24 mouse cellular contexts compared by ENCODE assay signal in genomic region chr11:95330662-95331061, GRCm38 (mm10). TPM values are rescaled to one million over a fixed set of nuclear protein-coding genes. Genes with fewer than 3 reads are reported as not detected.
DNase-seq lines count a peak whose midpoint lies in the region; ATAC-seq and TF ChIP-seq lines count a peak whose summit lies in the region.
"Had no signal": no experiment of that assay in that cellular context is flagged by ENCODE, and none has a peak within 500 bp of the region (broad histone marks: within the 10 kb centered on the region; RNA-seq: fewer than 3 reads in every experiment).

No protein-coding gene starts in this region.

- H3K36me3 ChIP-seq in MEL (ENCODE audit: control insufficient read depth in 1 of 2, insufficient read depth in 2 of 2, low read length in 2 of 2): peaks cover 0 to 28% of the 10 kb centered on the region in 2 experiments; a peak in 2 of 4 replicates
- H3K36me3 ChIP-seq: embryonic facial prominence, embryonic 13.5 days; embryonic facial prominence, embryonic 15.5 days; forebrain, embryonic 10.5 days; forebrain, embryonic 12.5 days had no signal

- peak; percentile 39 for DNase-seq in heart, adult 11 months
- DNase-seq in heart, adult 18-20 months: no peak
- DNase-seq in 416B (ENCODE audit: low read depth) (peak; percentile 88), MEL (ENCODE audit: low read depth, low spot score) (peak; percentile 38), adipocyte (ENCODE audit: low spot score) (peak; percentile 47)
- no peak for DNase-seq in cerebellum, postnatal 36 days
- DNase-seq: adrenal gland, adult 8-10 months; adrenal gland, postnatal 14 days; adrenal gland, postnatal 36 days; cerebellum, adult 11-12 months; cerebellum, adult 2 months; cerebellum, adult 9-10 months; cerebellum, postnatal 10 days; cerebellum, postnatal 25 days; embryo, embryonic 11 days had no signal

- H3K9me3 ChIP-seq in MEL (replicated peaks; ENCODE audit: insufficient read depth, low read length): no peaks in the 10 kb centered on the region
- H3K9me3 ChIP-seq: embryonic facial prominence, embryonic 13.5 days; embryonic facial prominence, embryonic 15.5 days; forebrain, embryonic 10.5 days; forebrain, embryonic 12.5 days had no signal

- no peaks in the 10 kb centered on the region for H3K27me3 ChIP-seq in MEL (ENCODE audit: control insufficient read depth in 1 of 2, insufficient read depth in 2 of 2, low read length in 2 of 2)
- H3K27me3 ChIP-seq: embryonic facial prominence, embryonic 13.5 days; embryonic facial prominence, embryonic 15.5 days had no signal

- no peak for TF ChIP-seq RAD21 in MEL (IDR thresholded peaks at IDR 0.05; ENCODE audit: low read depth, low read length)

- H3K27ac ChIP-seq in MEL (ENCODE audit: control insufficient read depth, low read depth, low read length): no peak overlapping the region
- H3K27ac ChIP-seq: embryonic facial prominence, embryonic 13.5 days; embryonic facial prominence, embryonic 15.5 days; forebrain, embryonic 10.5 days; forebrain, embryonic 12.5 days had no signal

- TF ChIP-seq POLR2A in MEL (IDR thresholded peaks at IDR 0.05; ENCODE audit: control insufficient read depth in 1 of 2, insufficient read depth in 1 of 2, low read depth in 1 of 2, low read length in 2 of 2, poor library complexity in 1 of 2): no peak

- H3K79me2 ChIP-seq in MEL (ENCODE audit: control insufficient read depth, insufficient read depth, low read length, poor library complexity): no peaks in the 10 kb centered on the region

- TF ChIP-seq CTCF in MEL (IDR thresholded peaks at IDR 0.05 in 2 of 3, conservative IDR thresholded peaks at IDR 0.05 in 1 of 3; ENCODE audit: control insufficient read depth in 1 of 3, insufficient read depth in 1 of 3, low read depth in 2 of 3, low read length in 3 of 3, poor library complexity in 1 of 3, severe bottlenecking in 1 of 3): no peak

- no peak overlapping the region for H3K4me3 ChIP-seq in MEL (ENCODE audit: control insufficient read depth in 1 of 2, insufficient read depth in 1 of 2, low read depth in 2 of 2, low read length in 2 of 2)
- H3K4me3 ChIP-seq: embryonic facial prominence, embryonic 13.5 days; embryonic facial prominence, embryonic 15.5 days; erythroblast, embryonic 14.5 days; forebrain, embryonic 10.5 days; forebrain, embryonic 12.5 days had no signal

- no peak for ATAC-seq in CD4-positive, CD25-positive, alpha-beta regulatory T cell, adult 4 months
- ATAC-seq in inflammation-experienced regulatory T-cells, adult 6 months: no peak
- ATAC-seq: forebrain, embryonic 14.5 days; forebrain, embryonic 16.5 days had no signal

- no peak for TF ChIP-seq EP300 in MEL (IDR thresholded peaks at IDR 0.05; ENCODE audit: low read depth in 1 of 2, low read length in 2 of 2)

- no peak overlapping the region for H3K9ac ChIP-seq in MEL (ENCODE audit: control insufficient read depth, low read depth, low read length, poor library complexity, severe bottlenecking)
- H3K9ac ChIP-seq: embryonic facial prominence, embryonic 13.5 days; embryonic facial prominence, embryonic 15.5 days; forebrain, embryonic 12.5 days had no signal

- H3K4me1 ChIP-seq in MEL (ENCODE audit: control insufficient read depth in 1 of 2, insufficient read depth in 2 of 2, low read length in 2 of 2): peaks cover 11 to 26% of the 10 kb centered on the region in 2 experiments
- H3K4me1 ChIP-seq: embryonic facial prominence, embryonic 13.5 days; embryonic facial prominence, embryonic 15.5 days; forebrain, embryonic 12.5 days had no signal

TF ChIP-seq in MEL, 35 proteins besides CTCF, POLR2A, EP300 and RAD21:
- TF ChIP-seq POLR2AphosphoS5 (IDR thresholded peaks at IDR 0.05; ENCODE audit: borderline replicate concordance, low read depth, low read length): no peak
- no peak for TF ChIP-seq ZC3H11A (IDR thresholded peaks at IDR 0.05; ENCODE audit: low read depth, low read length)
- TF ChIP-seq KAT2A (conservative IDR thresholded peaks at IDR 0.05; ENCODE audit: low read depth, low read length): no peak
- no peak for TF ChIP-seq SMC3 (IDR thresholded peaks at IDR 0.05; ENCODE audit: low read depth, low read length)
- TF ChIP-seq E2F4 (IDR thresholded peaks at IDR 0.05; ENCODE audit: borderline replicate concordance, low read depth, low read length): no peak
- TF ChIP-seq RCOR1 (IDR thresholded peaks at IDR 0.05; ENCODE audit: low read depth, low read length): no peak
- TF ChIP-seq ETS1 (IDR thresholded peaks at IDR 0.05; ENCODE audit: low read depth, low read length): peak; percentile 66
- no peak for TF ChIP-seq MYC (IDR thresholded peaks at IDR 0.05; ENCODE audit: low read depth, low read length)

RNA-seq across cellular contexts. Expression of gene Fam117a, which starts 6.2 kb away (rescaled TPM):
- total RNA-seq in heart, adult 18-20 months (2021): 1 to 10 TPM; 6.6 to 7.0 TPM
- total RNA-seq in MEL (2012; rRNA removed): 37.1 and 49.9 TPM in 2 replicates
- 100 to 1,000 TPM in 1 of 2 experiments, not detected in 1; 116 TPM for polyA plus RNA-seq in MEL (2012; ENCODE audit: insufficient read depth in 1 of 2, insufficient read length in 2 of 2, low read depth in 1 of 2, low replicate concordance in 2 of 2, missing spikeins in 1 of 2)
- polyA plus RNA-seq in CD4-positive, CD25-positive, alpha-beta regulatory T cell, adult 4 months (2017; shearing (Covaris generic)): 10 to 100 TPM; 21.1 to 26.9 TPM
- polyA plus RNA-seq in inflammation-experienced regulatory T-cells, adult 6 months (2017; shearing (Covaris generic)): 10 to 100 TPM; 11.4 to 28.1 (median 26.5) TPM

RNA-seq across cellular contexts. Expression of gene Kat7, which starts 20.6 kb away (rescaled TPM):
- total RNA-seq in heart, adult 18-20 months (2021): 10 to 100 TPM; 25.7 to 30.8 TPM
- total RNA-seq in MEL (2012; rRNA removed): 81.4 and 83.1 TPM in 2 replicates
- 100 to 1,000 TPM in 1 of 2 experiments, 10 to 100 TPM in 1; 95.4 to 100 TPM for polyA plus RNA-seq in MEL (2012; ENCODE audit: insufficient read depth in 1 of 2, insufficient read length in 2 of 2, low read depth in 1 of 2, low replicate concordance in 2 of 2, missing spikeins in 1 of 2)
- 10 to 100 TPM; 44.9 to 65.7 TPM for polyA plus RNA-seq in CD4-positive, CD25-positive, alpha-beta regulatory T cell, adult 4 months (2017; shearing (Covaris generic))
- polyA plus RNA-seq in inflammation-experienced regulatory T-cells, adult 6 months (2017; shearing (Covaris generic)): 10 to 100 TPM; 45.4 to 49.3 (median 47.4) TPM

RNA-seq across cellular contexts. Expression of gene Slc35b1, which starts 53.8 kb away (rescaled TPM):
- total RNA-seq in heart, adult 18-20 months (2021): 10 to 100 TPM; 32.0 to 37.3 TPM
- total RNA-seq in MEL (2012; rRNA removed): 51.8 and 59.1 TPM in 2 replicates
- 10 to 100 TPM in 1 of 2 experiments, not detected in 1; 82.4 TPM for polyA plus RNA-seq in MEL (2012; ENCODE audit: insufficient read depth in 1 of 2, insufficient read length in 2 of 2, low read depth in 1 of 2, low replicate concordance in 2 of 2, missing spikeins in 1 of 2)
- polyA plus RNA-seq in CD4-positive, CD25-positive, alpha-beta regulatory T cell, adult 4 months (2017; shearing (Covaris generic)): 10 to 100 TPM; 53.8 to 61.1 TPM
- 10 to 100 TPM; 63.5 to 83.2 (median 70.3) TPM for polyA plus RNA-seq in inflammation-experienced regulatory T-cells, adult 6 months (2017; shearing (Covaris generic))

Comparison
In these comparisons a context has a peak if more than half of its experiments do, and no peak if none do; other contexts are left out.
1. DNase-seq: peak in heart, adult 11 months (single experiment), 416B (single experiment), MEL (single experiment) and adipocyte (single experiment); none in heart, adult 18-20 months (0 of 2) and cerebellum, postnatal 36 days (0 of 2).